Mouse (Mus musculus) hindlimb bud, embryonic 11.5 days (tissue): ENCODE results near the gene Krtap4-13.
"Not testable (repeated sequence)": the region's sequence is repeated elsewhere in the genome, so short reads cannot be mapped to it uniquely, and the experiment has no call there.

Experiments used
- DNase-seq: peaks from one replicate; pipeline ENCODE4 v3.0.0-alpha.2; 2012; ENCODE audit warnings: low read depth, low spot score; ENCODE audit errors: extremely low spot score

Krtap4-13 gene

GRCm38 (mm10) chr11:99809792-99810191 is at the start of gene Krtap4-13:
Gene Krtap4-13, minus strand, starts transcription at chr11:99809892.
- DNase-seq, result not testable (repeated sequence)

- no peak for DNase-seq
Measured at GRCm38 (mm10) chr11:99858761-99859160, 49.1 kb upstream of the Krtap4-13 start.

GRCm38 (mm10) chr11:99857617-99858016 is 47.9 kb upstream of the Krtap4-13 start, which contains the start of gene Gm11568:
Gene Gm11568, plus strand, starts transcription at chr11:99857917.
- no peak for DNase-seq

- DNase-seq, result no peak
Measured at GRCm38 (mm10) chr11:99854121-99854520, 44.4 kb upstream of the Krtap4-13 start.

- DNase-seq, result no peak
Measured at GRCm38 (mm10) chr11:99851508-99851907, 41.8 kb upstream of the Krtap4-13 start, which contains the start of gene Krtap4-16. Gene Krtap4-16, minus strand, starts transcription at chr11:99851608.

GRCm38 (mm10) chr11:99846746-99847145 is 37.1 kb upstream of the Krtap4-13 start:
- no peak for DNase-seq

- DNase-seq, result no peak
Measured at GRCm38 (mm10) chr11:99842185-99842584, 32.5 kb upstream of the Krtap4-13 start.

GRCm38 (mm10) chr11:99837966-99838365 is 28.3 kb upstream of the Krtap4-13 start, which contains the start of gene 2300003K06Rik:
Gene 2300003K06Rik, minus strand, starts transcription at chr11:99838066.
- DNase-seq, result no peak

GRCm38 (mm10) chr11:99815566-99815965 is 5.9 kb upstream of the Krtap4-13 start, which contains the start of gene Gm11564:
Gene Gm11564, minus strand, starts transcription at chr11:99815666.
- DNase-seq, result not testable (repeated sequence)

- DNase-seq, result not testable (repeated sequence)
Measured at GRCm38 (mm10) chr11:99804346-99804745, 5.3 kb downstream of the Krtap4-13 start, which contains the start of gene Gm11554. Gene Gm11554, minus strand, starts transcription at chr11:99804446.

- not testable (repeated sequence) for DNase-seq
Measured at GRCm38 (mm10) chr11:99798832-99799231, 10.9 kb downstream of the Krtap4-13 start, which contains the start of gene Gm11569. Gene Gm11569, minus strand, starts transcription at chr11:99798932.

- DNase-seq, result no peak
Measured at GRCm38 (mm10) chr11:99793367-99793766, 16.3 kb downstream of the Krtap4-13 start, which contains the start of gene Gm11596. Gene Gm11596, minus strand, starts transcription at chr11:99793467.

- DNase-seq, result not testable (repeated sequence)
Measured at GRCm38 (mm10) chr11:99784900-99785299, 24.8 kb downstream of the Krtap4-13 start, which contains the start of gene Krtap4-9. Gene Krtap4-9, plus strand, starts transcription at chr11:99785200.

- DNase-seq, result no peak
Measured at GRCm38 (mm10) chr11:99780604-99781003, 29.1 kb downstream of the Krtap4-13 start, which contains the start of gene Krtap4-8. Gene Krtap4-8, minus strand, starts transcription at chr11:99780704.

- DNase-seq, result no peak
Measured at GRCm38 (mm10) chr11:99778401-99778800, 31.3 kb downstream of the Krtap4-13 start.

- not testable (repeated sequence) for DNase-seq
Measured at GRCm38 (mm10) chr11:99772813-99773212, 36.9 kb downstream of the Krtap4-13 start, which contains the start of gene Gm11595. Gene Gm11595, minus strand, starts transcription at chr11:99772913.

GRCm38 (mm10) chr11:99768410-99768809 is 41.3 kb downstream of the Krtap4-13 start:
- DNase-seq, result no peak
